Mouse (Mus musculus) neural tube, embryonic 15.5 days (tissue): ENCODE measurements around the gene Galnt10. TPM values are rescaled to one million over a fixed set of nuclear protein-coding genes. Genes with fewer than 3 reads are reported as not detected.
A peak's percentile ranks its signal among the peaks of the same experiment; 100 is the strongest.

Experiments used
- ATAC-seq: fragments of 200-750 bp; cut with Nextera tagmentation; 2 replicates; pipeline ENCODE4 v1.8.0; 2017; ENCODE audit warnings: mild to moderate bottlenecking, moderate TSS enrichment, moderate library complexity; ENCODE audit not compliant: low FRiP score
- H3K27ac ChIP-seq: fragments of 300-500 bp; sonication (generic); replicated peaks from 2 replicates; pipeline ENCODE4 v1.5.1; 2015; ENCODE audit warnings: mild to moderate bottlenecking, inconsistent platforms
- H3K27me3 ChIP-seq: fragments of 300-500 bp; sonication (generic); replicated peaks from 2 replicates; pipeline ENCODE4 v1.6.1; 2015; ENCODE audit warnings: inconsistent platforms
- H3K36me3 ChIP-seq: fragments of 300-500 bp; sonication (generic); 2 replicates; pipeline ENCODE4 v1.6.1; 2015; ENCODE audit warnings: inconsistent platforms
- H3K4me1 ChIP-seq: fragments of 300-500 bp; sonication (generic); 2 replicates; pipeline ENCODE4 v1.6.1; 2015; ENCODE audit warnings: inconsistent platforms
- H3K4me2 ChIP-seq: fragments of 300-500 bp; sonication (generic); 2 replicates; pipeline ENCODE4 v1.6.1; 2015; ENCODE audit warnings: inconsistent platforms, mild to moderate bottlenecking, moderate library complexity
- H3K4me3 ChIP-seq: fragments of 300-500 bp; sonication (generic); replicated peaks from 2 replicates; pipeline ENCODE4 v1.5.1; 2015; ENCODE audit warnings: mild to moderate bottlenecking, inconsistent platforms
- H3K9ac ChIP-seq: fragments of 300-500 bp; sonication (generic); replicated peaks from 2 replicates; pipeline ENCODE4 v1.6.1; 2015; ENCODE audit warnings: mild to moderate bottlenecking, inconsistent platforms
- H3K9me3 ChIP-seq: fragments of 300-500 bp; sonication (generic); replicated peaks from 2 replicates; pipeline ENCODE4 v1.6.1; 2016; ENCODE audit warnings: inconsistent platforms
- WGBS: fragments of 180-500 bp; shearing (Covaris S2); methylation state at CpG from one replicate; pipeline ENCODE4 v1.1.7; 2015; ENCODE audit warnings: mixed read lengths; 5-methylcytosine and 5-hydroxymethylcytosine counted together
- polyA plus RNA-seq: library from polyadenylated mRNA; unstranded; fragments of >200 nt; fragmentation: Nextera tagmentation; extraction: Ambion mirVana; gene quantifications from 2 replicates; pipeline ENCODE4 v1.2.1, GENCODE M21; 2015

Galnt10 gene
- polyA plus RNA-seq, 1 experiment from 2014 or later: 11.7 TPM

DNA sequence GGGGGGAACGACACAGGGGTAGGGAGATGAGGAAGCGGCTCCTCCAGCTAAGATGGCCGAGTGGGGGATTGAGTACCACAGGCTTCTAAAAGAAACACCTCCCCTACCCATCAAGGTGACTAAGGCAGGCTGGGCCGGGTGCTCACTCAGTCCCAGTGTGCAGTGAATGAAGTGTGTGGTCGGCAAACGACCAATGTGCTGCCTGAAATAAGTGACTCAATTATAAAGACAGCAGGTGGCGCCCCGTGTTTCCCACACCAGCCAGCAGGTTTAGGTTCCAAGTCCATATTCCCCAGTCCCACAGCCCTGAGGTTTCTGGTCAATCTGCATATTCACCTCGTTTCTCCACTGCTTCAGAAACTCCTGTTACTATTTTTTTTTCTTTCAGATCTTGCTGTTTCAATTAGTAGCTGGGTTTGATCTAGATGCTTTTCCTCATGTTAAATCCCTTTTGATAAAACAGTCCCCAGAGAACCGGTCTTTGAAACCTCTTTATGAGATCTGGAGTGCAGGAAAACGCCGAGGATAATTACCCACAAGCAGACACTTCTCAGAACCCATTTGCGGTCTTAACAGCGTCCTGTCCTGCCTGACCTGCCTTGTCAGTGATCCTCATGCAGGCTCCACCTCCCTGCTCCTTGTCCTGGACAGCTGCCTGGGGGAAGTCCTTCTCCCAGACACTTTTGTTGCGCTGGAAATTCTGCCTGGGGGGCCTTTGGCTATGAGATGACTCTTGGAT is 27.5 kb upstream of the Galnt10 start:
- H3K9me3 ChIP-seq: no peaks in the 10 kb centered on the region
- H3K4me3 ChIP-seq: no peak overlapping the region
- no peaks in the 10 kb centered on the region for H3K36me3 ChIP-seq
- no peaks in the 10 kb centered on the region for H3K27me3 ChIP-seq
- no peak overlapping the region for H3K4me2 ChIP-seq
- H3K27ac ChIP-seq: no peak overlapping the region
- 31% methylated on average over 15 of the region's 15 CpGs for WGBS
- H3K4me1 ChIP-seq: peaks cover 24% of the 10 kb centered on the region; the same call in 1 of the 2 replicates
- ATAC-seq: no peak
- no peak overlapping the region for H3K9ac ChIP-seq

DNA sequence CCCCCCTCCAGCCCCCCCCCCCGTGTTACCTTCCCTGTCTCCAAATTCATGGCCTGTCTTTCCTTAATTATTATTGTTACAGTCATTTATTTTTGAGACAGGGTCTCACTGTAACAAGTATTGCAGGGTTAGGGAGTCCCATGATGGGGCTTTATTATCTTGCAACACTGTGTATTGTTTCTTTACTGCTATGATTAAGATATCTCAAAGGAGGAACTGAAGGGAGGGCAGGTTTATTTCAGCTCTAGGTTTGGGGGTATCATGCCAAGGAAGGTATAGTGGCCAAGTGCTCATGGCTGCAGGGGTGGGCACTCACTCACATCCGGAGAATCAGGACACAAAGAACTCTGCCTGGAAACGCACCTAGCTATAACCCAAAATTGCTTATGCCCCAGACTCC is 23.8 kb upstream of the Galnt10 start:
- Histone ChIP-seq H3K9ac (no peak overlapping the region), H3K36me3 (no peaks in the 10 kb centered on the region), H3K4me1 (peaks cover 26% of the 10 kb centered on the region; the same call in 1 of the 2 replicates), H3K4me3 (no peak overlapping the region), H3K9me3 (no peaks in the 10 kb centered on the region), H3K27me3 (no peaks in the 10 kb centered on the region; the same call in 1 of the 2 replicates), H3K4me2 (no peak overlapping the region), H3K27ac (no peak overlapping the region; the same call in 1 of the 2 replicates)
- no peak for ATAC-seq
- WGBS: 85% methylated on average over 3 of the region's 3 CpGs

DNA sequence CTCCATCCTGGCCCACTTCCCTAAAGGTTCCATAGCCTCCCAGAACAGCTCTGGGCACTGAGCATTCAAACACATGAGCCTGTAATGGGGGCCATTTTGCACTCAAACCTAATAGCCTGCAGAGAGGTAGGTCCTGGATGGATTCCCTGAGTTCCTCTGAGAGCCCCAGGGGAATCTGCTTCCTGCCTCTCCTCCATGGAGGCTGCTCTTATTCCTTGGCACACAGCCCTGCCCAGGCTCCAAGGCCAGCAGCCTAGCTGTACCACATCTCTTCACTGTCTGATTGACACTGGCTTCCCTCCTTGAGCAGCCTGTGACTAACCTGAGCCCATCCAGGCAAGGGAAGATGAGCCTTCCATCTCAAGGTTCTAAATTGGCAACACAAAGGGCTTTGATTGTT is 23.4 kb upstream of the Galnt10 start:
- no peak overlapping the region; the same call in 1 of the 2 replicates for H3K27ac ChIP-seq
- peaks cover 26% of the 10 kb centered on the region; the same call in 1 of the 2 replicates for H3K4me1 ChIP-seq
- no peak overlapping the region for H3K4me2 ChIP-seq
- no peaks in the 10 kb centered on the region for H3K9me3 ChIP-seq
- H3K9ac ChIP-seq: no peak overlapping the region
- no peaks in the 10 kb centered on the region; the same call in 1 of the 2 replicates for H3K27me3 ChIP-seq
- ATAC-seq: no peak
- H3K4me3 ChIP-seq: no peak overlapping the region
- H3K36me3 ChIP-seq: no peaks in the 10 kb centered on the region

DNA sequence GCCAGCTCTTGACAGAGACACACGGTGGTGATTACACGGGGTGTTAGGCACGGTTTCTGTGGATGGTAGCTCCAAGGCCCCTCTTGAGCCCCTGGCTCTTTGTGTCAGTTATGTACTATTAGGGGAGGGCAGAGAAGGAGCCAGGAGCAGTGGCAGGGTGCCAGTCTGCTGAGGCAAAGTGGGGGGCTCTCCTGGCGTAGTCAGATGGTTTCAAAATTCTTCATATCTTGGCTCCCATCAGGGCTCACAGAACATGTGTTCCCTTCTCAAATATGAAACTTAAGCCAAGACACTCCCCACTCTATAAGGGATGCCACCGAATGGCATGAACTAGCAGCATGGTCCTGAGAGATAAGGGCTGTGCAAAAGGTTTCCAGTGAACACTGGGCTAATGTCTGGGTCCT is 20.8 kb upstream of the Galnt10 start:
- Histone ChIP-seq H3K27me3 (no peaks in the 10 kb centered on the region; the same call in 1 of the 2 replicates), H3K4me2 (no peak overlapping the region), H3K9ac (no peak overlapping the region), H3K27ac (no peak overlapping the region), H3K9me3 (no peaks in the 10 kb centered on the region), H3K4me3 (no peak overlapping the region), H3K4me1 (peaks cover 17% of the 10 kb centered on the region; the same call in 1 of the 2 replicates), H3K36me3 (no peaks in the 10 kb centered on the region)
- WGBS: 33% methylated on average over 5 of the region's 5 CpGs
- ATAC-seq: peak; percentile 47; the same call in 1 of the 2 replicates

DNA sequence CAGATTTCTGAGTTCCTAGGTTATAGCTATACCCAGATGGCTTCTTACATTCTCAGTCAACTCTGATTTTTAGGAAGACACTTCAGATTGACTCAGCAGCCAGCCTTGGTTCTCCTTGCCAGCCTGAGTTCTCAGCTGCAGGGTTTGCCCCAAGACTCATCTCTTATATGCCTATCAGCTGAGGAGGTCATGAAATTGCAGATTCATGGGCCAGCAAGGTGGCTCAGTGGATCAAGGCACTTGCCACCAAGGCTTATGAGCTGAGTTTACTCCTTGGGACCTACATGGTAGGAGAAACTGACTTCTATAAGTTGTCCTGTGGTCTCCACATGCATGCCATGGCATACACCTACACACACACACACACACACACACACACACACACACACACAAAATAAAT is 19.8 kb upstream of the Galnt10 start:
- Histone ChIP-seq H3K27me3 (no peaks in the 10 kb centered on the region; the same call in 1 of the 2 replicates), H3K9ac (no peak overlapping the region), H3K4me2 (no peak overlapping the region), H3K4me3 (no peak overlapping the region), H3K4me1 (peaks cover 17% of the 10 kb centered on the region; the same call in 1 of the 2 replicates), H3K9me3 (no peaks in the 10 kb centered on the region), H3K36me3 (no peaks in the 10 kb centered on the region), H3K27ac (no peak overlapping the region)
- no peak for ATAC-seq

DNA sequence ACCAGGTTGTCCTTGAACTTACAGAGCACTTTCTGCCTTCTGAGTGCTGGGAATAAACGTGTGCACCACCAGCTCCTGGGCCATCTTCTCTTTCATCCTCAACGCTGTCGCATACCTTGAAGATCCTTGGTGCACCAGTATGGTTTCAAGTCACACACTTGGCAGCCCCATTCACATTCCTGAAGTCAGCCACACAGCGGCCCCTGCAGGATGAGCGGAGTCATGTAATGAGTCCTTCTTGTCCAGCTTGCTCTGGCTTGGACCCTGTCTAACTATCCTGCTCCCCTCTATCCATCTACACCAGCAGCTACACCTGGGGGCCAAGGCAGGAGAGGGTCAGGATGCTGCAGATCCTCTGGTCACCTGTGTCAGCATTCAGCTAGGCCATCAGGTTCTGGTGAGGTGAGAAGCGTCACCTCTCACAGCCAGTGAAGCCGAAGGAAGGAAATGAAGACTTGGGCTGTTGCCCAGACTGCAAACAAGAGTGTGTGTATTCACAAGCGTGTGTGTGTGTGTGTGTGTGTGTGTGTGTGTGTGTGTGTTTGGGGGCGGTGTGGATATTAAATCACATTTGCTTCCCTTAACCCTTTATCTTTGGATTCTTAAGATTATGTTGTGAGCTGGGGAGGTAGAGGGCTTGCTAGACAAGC is 18.0 kb upstream of the Galnt10 start:
- no peaks in the 10 kb centered on the region for H3K9me3 ChIP-seq
- no peak for ATAC-seq
- no peak overlapping the region for H3K4me3 ChIP-seq
- H3K4me1 ChIP-seq: peaks cover 8% of the 10 kb centered on the region; the same call in 1 of the 2 replicates
- 62% methylated on average over 9 of the region's 9 CpGs for WGBS
- H3K36me3 ChIP-seq: no peaks in the 10 kb centered on the region
- no peak overlapping the region for H3K9ac ChIP-seq
- no peak overlapping the region for H3K27ac ChIP-seq
- no peaks in the 10 kb centered on the region; the same call in 1 of the 2 replicates for H3K27me3 ChIP-seq
- H3K4me2 ChIP-seq: no peak overlapping the region

DNA sequence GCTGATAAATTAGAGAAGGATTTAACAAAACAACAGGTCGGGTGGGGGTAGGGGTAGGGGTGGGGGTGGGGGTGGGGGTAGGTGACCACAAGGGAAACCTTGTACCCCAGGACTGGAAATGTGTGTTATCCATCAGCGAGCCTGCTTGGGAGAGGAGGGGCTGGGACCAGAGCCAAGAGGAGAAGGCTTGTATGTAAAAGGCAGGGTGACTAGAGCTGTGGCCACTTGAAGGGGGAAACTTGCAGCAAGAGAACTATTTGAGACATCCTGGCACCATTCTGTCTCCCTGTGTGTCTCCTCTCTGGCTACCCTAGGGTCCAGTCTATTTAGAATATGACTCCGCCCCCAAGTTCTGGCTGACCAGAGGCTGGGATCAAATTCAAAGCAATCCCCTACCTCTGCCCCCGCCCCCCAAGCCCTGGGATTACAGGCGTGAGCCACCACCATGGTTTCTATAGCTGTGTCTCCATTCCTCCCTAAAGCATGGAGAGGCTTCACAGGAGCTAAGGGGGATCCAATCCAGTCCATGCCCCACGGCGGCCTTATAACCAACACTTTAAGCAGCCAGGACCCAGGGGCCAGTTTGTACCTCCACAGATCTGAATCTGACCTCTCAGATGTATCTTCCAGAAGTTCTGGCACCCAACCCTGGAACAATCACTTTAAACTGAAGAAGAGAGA is 13.3 kb upstream of the Galnt10 start:
- no peaks in the 10 kb centered on the region for H3K36me3 ChIP-seq
- 82% methylated on average over 7 of the region's 7 CpGs for WGBS
- ATAC-seq: no peak
- no peak overlapping the region for H3K4me2 ChIP-seq
- no peaks in the 10 kb centered on the region for H3K4me1 ChIP-seq
- no peak overlapping the region for H3K4me3 ChIP-seq
- no peaks in the 10 kb centered on the region for H3K9me3 ChIP-seq
- no peak overlapping the region for H3K27ac ChIP-seq
- H3K9ac ChIP-seq: no peak overlapping the region
- no peaks in the 10 kb centered on the region for H3K27me3 ChIP-seq

DNA sequence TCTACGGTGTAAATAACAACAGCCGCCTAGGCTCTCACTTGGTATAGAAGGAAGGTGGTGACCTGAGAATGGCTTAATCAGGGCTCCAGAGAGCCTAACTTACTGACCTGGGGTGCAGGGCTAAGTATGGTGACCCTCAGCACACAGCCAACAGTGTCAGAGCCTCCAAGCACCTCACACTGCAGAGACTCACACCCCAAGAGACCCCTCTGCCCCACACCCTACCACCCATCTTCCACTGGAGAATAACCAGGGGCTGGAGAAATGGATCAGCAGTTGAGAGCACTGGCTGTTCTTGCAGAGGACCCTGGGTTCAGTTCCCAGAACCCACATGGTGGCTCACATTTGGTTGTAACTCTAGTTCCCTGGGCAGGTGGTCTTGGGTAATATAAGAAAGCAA is 12.2 kb upstream of the Galnt10 start:
- Histone ChIP-seq H3K9me3 (no peaks in the 10 kb centered on the region), H3K27ac (no peak overlapping the region), H3K27me3 (no peaks in the 10 kb centered on the region), H3K4me1 (no peaks in the 10 kb centered on the region), H3K36me3 (no peaks in the 10 kb centered on the region), H3K9ac (no peak overlapping the region), H3K4me3 (no peak overlapping the region), H3K4me2 (no peak overlapping the region)
- 100% methylated on average over 2 of the region's 2 CpGs for WGBS
- no peak for ATAC-seq

DNA sequence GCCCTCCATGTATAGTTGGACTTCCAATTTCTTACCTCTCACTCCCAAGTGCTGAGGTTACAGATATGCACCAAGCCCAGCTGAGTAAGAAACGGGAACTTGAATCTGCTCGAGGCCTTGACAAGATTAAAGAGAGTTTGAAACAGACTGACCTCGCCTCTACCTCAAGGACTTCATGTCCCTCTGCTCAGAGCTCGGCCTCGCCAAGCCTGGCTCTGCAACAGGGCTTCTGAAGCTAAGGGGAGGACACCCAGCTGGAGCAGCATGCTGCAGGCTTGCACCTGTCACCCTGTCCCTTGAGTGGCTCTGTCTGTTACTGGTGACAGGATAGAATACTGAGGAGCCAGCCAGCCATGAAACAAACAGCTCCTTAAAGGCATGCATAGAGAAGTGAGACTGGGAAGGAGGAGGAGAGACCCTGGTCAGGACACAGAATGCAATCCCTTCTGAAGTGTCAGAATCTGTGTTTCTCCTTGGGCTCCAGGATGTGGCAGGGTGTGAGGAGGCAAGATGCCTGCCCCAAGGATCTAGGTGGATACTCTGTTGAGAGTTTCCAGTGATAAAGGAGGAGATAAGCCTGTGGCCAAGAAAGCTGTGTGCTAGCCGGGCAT is 11.2 kb upstream of the Galnt10 start:
- WGBS: 80% methylated on average over 6 of the region's 6 CpGs
- Histone ChIP-seq H3K4me2 (no peak overlapping the region), H3K9me3 (no peaks in the 10 kb centered on the region), H3K9ac (no peak overlapping the region), H3K36me3 (no peaks in the 10 kb centered on the region), H3K27me3 (no peaks in the 10 kb centered on the region), H3K4me1 (no peaks in the 10 kb centered on the region), H3K4me3 (no peak overlapping the region), H3K27ac (no peak overlapping the region)
- no peak for ATAC-seq

DNA sequence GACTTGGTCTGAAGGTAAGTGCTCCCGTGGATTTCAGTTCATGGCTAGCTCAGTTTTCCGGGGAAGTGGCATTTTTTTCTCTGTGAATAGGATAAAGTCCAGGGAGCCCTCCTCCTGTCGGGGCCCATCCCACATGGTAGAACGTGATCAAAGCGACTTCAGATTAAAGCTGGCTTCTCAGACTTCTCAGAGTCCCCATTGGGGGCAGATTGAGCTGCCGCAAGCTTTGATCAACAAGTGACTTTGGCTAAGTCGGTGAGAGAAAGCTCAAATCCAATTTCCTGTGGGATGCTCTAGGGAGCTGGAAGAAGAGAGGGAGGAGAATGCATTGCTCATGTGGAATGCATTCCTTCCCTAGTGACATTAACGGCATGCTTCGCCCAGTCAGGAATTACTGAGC is 10.1 kb upstream of the Galnt10 start:
- no peak overlapping the region for H3K27ac ChIP-seq
- no peak overlapping the region for H3K4me3 ChIP-seq
- no peaks in the 10 kb centered on the region for H3K9me3 ChIP-seq
- H3K27me3 ChIP-seq: no peaks in the 10 kb centered on the region
- no peaks in the 10 kb centered on the region for H3K4me1 ChIP-seq
- H3K9ac ChIP-seq: no peak overlapping the region
- WGBS: 42% methylated on average over 9 of the region's 9 CpGs
- H3K4me2 ChIP-seq: no peak overlapping the region
- no peak for ATAC-seq
- no peaks in the 10 kb centered on the region for H3K36me3 ChIP-seq

DNA sequence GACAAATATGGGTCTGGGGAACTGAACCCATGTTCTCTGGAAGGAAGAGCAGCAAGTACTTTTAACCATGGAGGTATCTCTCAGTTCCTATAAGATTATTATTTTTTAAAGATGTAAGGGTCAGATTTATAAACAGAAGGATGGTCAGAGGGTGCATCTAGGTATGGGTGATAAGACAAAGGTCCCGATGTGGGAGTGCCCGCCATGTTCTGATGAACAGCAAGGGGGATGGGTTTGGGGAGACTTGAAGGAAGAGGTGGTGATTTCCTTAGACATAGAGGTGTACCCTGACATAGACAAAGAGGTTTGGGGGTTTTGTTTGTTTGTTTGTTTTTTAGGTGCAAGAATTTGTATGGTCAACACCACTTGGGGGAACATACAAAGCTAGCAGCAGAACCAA is 1.6 kb upstream of the Galnt10 start:
- no peak for ATAC-seq
- peak overlapping the region; percentile 76; the same call in 1 of the 2 replicates for H3K4me3 ChIP-seq
- no peak overlapping the region; the same call in 1 of the 2 replicates for H3K9ac ChIP-seq
- no peaks in the 10 kb centered on the region for H3K27me3 ChIP-seq
- peaks cover 40% of the 10 kb centered on the region for H3K4me1 ChIP-seq
- H3K27ac ChIP-seq: no peak overlapping the region
- peak overlapping the region; percentile 97 for H3K4me2 ChIP-seq
- H3K36me3 ChIP-seq: no peaks in the 10 kb centered on the region
- WGBS: 67% methylated on average over 2 of the region's 2 CpGs
- no peaks in the 10 kb centered on the region for H3K9me3 ChIP-seq
